Mouse (Mus musculus): ENCODE measurements around the gene Gpr27. TPM values are rescaled to one million over a fixed set of nuclear protein-coding genes. Genes with fewer than 3 reads are reported as not detected.

The Gpr27 gene
- total RNA-seq, 2 experiments from 2014 or later, result 1.8 to 2.3 TPM

GRCm38 (mm10) chr6:99670481-99671119, 21.9 kb upstream of the Gpr27 start:
- intact Hi-C loops (cut with DNase I; ENCODE audit: low total_unique reads), result no loop called here
- peak; percentile 20 for DNase-seq

GRCm38 (mm10) chr6:99671768-99672167, 20.7 kb upstream of the Gpr27 start:
- DNase-seq, result no peak
- intact Hi-C loops (cut with DNase I; ENCODE audit: low total_unique reads), result no loop called here

- intact Hi-C loops (cut with DNase I; ENCODE audit: low total_unique reads), result no loop called here
- no peak for DNase-seq
These were observed 18.0 kb upstream of the Gpr27 start for GRCm38 (mm10) chr6:99674482-99674881.

GRCm38 (mm10) chr6:99677325-99677724, 15.2 kb upstream of the Gpr27 start:
- intact Hi-C loops (cut with DNase I; ENCODE audit: low total_unique reads), result no loop called here
- no peak for DNase-seq

GRCm38 (mm10) chr6:99678108-99678507, 14.4 kb upstream of the Gpr27 start:
- intact Hi-C loops (cut with DNase I; ENCODE audit: low total_unique reads), result no loop called here
- DNase-seq, result no peak

GRCm38 (mm10) chr6:99683974-99684373, 8.5 kb upstream of the Gpr27 start:
- intact Hi-C loops (cut with DNase I; ENCODE audit: low total_unique reads), result no loop called here
- no peak for DNase-seq

- intact Hi-C loops (cut with DNase I; ENCODE audit: low total_unique reads), result no loop called here
- no peak for DNase-seq
These were observed 7.6 kb upstream of the Gpr27 start for GRCm38 (mm10) chr6:99684899-99685298.

DNA sequence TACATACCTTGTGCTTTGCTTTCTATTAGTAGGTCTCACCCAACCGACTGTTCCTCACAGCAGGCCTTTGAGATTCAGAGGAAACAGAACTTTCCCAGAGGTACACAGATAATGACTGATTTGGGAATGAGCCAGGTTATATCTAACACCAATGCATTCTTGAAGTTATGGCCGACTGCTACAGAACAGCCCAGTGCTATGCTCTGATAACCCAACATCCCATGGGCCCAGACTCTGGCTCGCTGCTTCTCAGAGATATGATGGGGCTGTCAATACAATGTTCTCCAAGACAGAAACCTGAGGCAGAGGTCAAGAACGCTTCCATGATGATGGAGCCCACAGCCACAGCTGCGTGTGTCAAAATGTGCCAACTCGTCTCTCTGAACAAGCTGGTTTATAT, 4.0 kb upstream of the Gpr27 start:
- intact Hi-C loops (cut with DNase I; ENCODE audit: low total_unique reads), result no loop called here
- DNase-seq, result no peak

DNA sequence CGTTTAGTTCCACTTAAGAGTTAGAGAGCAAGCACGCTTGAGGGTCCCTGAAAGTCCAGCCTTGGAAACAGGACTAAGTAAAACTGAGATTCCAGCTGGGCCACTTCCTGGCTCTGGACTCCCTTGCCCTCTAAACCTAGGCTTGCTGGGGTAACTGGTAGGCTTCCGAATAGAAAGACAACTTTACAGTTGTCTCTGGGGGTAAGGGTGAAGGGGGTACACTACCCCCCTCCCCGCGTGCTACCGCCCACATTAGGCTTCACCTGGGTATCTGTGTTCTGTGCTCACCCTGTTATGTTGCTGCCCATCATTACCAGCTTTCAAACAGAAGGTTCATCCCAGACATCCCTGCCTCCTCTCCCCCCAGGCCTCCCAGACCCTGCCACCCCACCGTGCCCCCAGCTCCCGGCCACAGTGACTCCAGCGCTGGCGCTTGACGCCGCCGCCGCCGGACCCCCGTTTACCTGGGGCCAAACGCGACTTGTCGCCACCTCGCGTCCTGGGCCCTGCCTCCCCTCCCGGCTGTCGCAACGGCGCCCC, 743 bp upstream of the Gpr27 start:
- no peak for DNase-seq
- intact Hi-C loops (cut with DNase I; ENCODE audit: low total_unique reads), result no loop called here

- intact Hi-C loops (cut with DNase I; ENCODE audit: low total_unique reads), result no loop called here
- DNase-seq, result peak; percentile 10
These were observed 700 bp downstream of the Gpr27 start for GRCm38 (mm10) chr6:99692916-99693841.

GRCm38 (mm10) chr6:99700484-99700883, 8.0 kb downstream of the Gpr27 start:
- intact Hi-C loops (cut with DNase I; ENCODE audit: low total_unique reads), result no loop called here

DNA sequence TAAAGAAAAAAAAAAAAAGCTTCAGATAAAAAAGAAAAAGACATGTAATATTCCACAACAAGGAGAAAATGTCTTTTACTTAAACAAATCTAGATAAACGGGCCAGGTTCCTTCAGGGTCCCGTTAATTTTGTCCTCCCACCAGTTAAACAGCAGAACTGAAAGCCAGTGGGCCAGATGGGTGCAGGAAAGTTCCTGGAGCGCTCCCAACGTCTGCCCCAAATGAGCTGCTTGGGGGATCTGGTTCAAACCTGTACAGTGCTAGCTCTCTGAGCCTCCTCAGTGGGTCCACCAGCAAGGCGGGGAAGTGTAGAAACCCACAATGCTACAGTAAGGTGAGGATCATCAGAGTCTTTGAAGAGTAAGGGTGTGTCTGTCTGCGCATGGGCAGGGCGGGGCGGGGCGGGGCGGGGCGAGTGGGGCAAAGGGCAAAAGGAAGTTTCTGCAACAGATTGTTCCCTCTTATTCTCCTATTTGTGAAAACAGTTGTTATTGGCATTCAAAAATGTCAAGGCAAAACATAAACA, 19.2 kb downstream of the Gpr27 start:
- intact Hi-C loops (cut with DNase I; ENCODE audit: low total_unique reads), result no loop called here
- no peak for DNase-seq

More at GRCm38 (mm10) chr6:99700484-99700883, 8.0 kb downstream of the Gpr27 start:
- no peak for DNase-seq

- intact Hi-C loops (cut with DNase I; ENCODE audit: low total_unique reads), result no loop called here
These were observed 20.8 kb downstream of the Gpr27 start for GRCm38 (mm10) chr6:99713256-99713655.

DNA sequence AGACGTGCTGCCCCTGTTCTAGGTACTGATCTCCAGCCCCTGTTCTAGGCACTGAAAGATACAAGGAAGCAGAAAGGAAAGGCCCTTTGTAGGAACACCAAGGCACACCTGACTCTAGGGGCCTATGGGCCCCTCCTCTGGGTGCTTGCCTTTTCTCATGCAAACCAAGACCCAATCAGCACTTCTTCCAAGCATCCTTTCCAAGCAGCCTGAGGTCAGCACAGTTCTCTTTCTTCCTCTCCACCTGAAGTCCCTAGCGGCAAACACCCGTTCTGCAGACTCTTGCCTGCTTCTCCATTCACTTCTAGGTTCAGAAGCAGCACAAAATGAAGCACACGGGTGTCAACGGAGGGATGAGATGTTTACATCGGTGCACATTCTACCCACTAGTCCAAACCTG, 22.7 kb downstream of the Gpr27 start:
- DNase-seq, result no peak
- intact Hi-C loops (cut with DNase I; ENCODE audit: low total_unique reads), result no loop called here

More at GRCm38 (mm10) chr6:99713256-99713655, 20.8 kb downstream of the Gpr27 start:
- no peak for DNase-seq

DNA sequence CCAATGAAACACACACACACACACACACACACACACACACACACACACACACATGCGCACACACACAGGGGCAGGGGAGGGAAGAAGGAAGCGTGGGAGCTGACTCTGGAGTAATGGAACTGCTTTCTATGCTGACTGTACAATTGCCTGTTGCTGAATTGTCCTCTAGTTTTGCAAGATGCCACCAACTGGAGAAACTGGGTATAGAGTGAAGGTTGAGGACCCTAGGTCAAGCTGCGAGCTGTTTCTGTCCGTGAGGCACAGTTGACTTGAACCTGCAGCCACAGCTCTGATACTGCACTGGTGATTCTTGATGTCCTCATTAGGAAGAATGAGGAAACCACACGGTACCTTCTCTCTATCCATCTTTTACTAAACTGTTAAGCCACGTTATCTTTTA, 23.4 kb downstream of the Gpr27 start:
- intact Hi-C loops (cut with DNase I; ENCODE audit: low total_unique reads), result no loop called here
- no peak for DNase-seq

GRCm38 (mm10) chr6:99721032-99721431, 28.6 kb downstream of the Gpr27 start:
- DNase-seq, result no peak
- intact Hi-C loops (cut with DNase I; ENCODE audit: low total_unique reads), result no loop called here

DNA sequence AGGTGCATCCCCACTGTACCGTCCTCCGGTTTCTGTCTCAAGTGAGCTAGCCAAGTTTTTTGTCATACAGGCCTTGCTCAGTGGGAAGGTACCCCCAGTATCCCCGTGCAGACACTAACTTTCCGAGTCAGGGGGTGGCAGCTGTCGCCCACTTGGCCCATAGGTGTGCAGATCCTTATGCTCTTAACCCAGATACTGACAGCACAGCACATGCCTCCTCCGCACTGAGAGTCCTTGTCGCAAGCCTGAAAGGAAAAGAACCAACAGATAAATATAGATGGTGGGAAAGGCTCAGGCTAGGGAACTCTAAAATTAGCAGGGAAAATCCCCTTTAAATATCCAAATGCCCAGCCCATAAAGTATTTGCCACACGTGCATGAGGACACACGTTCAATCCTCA, 29.9 kb downstream of the Gpr27 start:
- intact Hi-C loops (cut with DNase I; ENCODE audit: low total_unique reads), result no loop called here
- no peak for DNase-seq

DNA sequence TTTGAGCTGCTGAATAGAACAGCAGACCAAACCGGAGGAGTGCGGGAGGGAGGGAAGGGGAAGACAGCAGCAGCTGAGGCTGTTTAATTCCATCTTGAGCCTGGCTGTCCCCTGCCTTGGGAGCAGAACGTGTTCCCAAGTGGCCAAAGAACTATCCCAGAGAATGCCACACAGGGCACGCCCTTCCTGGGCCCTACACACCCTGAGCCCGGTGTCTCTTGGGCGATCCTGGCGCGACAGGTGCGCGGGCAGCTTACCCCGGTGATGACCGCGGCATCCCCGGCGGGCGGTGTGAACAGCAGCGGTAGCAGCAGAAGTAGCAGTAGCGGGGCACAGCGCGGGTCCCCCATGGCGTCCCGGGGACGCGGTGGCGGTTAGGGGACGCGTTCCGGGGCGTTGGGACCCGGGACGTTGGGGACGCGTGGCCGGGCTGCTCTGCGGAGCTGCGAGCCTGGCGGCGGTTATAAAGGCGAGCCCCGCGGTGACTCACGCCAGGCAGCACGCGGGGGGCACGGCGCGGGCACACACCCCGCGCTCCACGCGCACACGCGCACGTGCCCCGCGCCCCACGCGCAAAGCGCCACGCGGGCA, 33.6 kb downstream of the Gpr27 start, which contains the start of gene Prok2:
TSS of gene Prok2 (minus strand) at position 422 of the 591 bp plus-strand sequence.
- intact Hi-C loops (cut with DNase I; ENCODE audit: low total_unique reads), result no loop called here
- DNase-seq, result peak; percentile 9

DNA sequence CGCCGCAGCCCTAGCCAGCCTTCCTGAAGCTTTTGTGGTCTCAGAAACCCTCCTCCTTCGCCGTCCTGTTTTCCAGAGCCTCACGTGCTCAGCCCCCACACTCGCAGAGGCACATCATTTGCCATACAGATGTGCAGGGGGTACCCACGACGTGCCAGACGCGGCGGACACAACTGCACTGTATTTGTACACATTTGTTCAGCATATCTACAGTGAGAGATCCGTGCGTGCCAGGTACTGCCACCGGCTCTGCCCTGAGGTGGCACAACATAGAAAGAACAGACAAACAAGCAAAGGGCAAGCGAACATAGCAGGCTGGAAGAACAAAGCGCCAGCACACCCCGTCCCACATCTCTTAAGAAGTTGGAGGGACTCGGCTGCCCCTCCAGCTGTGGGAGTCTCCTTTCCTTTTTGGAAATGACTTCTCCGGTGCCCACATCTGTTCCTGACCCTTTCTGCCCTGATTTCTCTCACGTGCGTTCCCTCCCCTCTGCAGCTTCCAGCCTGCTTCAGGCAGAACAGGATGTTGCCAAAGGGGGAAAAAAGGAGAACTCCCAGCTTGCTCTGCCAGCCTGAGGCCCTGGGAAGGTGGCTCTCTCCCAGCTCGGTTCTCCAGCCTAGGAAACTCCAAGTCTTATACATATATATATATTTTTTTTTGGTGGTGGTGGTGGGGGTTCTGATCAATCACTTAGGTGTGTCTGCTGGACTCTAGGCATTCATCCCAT, 34.3 kb downstream of the Gpr27 start:
- no peak for DNase-seq
- intact Hi-C loops (cut with DNase I; ENCODE audit: low total_unique reads), result no loop called here

Measured in gastrocnemius, postnatal 14 days (tissue).